In the genomic region with DNA sequence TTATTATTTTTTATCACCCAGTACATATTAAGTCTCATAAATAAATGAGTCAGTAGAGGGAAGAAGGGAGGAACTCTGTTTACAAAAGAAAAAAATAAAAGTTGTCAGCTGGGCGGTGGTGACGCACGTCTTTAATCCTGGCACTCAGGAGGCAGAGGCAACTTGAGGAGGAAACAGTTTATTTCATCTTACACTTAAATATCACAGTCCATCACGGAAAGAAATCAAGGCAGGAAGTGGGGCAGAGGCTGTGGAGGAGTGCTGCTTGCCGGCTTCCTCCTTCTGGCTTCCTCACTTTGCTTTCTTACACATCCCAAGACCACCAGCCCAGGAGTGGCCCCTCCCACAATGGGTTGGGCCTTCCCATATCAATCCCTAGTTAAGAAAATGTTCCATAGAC, we compare ENCODE assay signal across 10 mouse cellular contexts. TPM values are rescaled to one million over a fixed set of nuclear protein-coding genes. Genes with fewer than 3 reads are reported as not detected.
DNase-seq lines count a peak whose midpoint lies in the region; ATAC-seq and TF ChIP-seq lines count a peak whose summit lies in the region.
"Had no signal": no experiment of that assay in that cellular context is flagged by ENCODE, and none has a peak within 500 bp of the region (broad histone marks: within the 10 kb centered on the region; RNA-seq: fewer than 3 reads in every experiment).

No protein-coding gene starts in this region.

- H3K4me2 ChIP-seq in lung, embryonic 14.5 days = 0 out of 2 replicates have a peak overlapping the region, but pooled peaks have one; percentile 12
- H3K4me2 ChIP-seq in hindbrain, embryonic 16.5 days (ENCODE audit: low read length) = no peak overlapping the region
- H3K4me2 ChIP-seq: limb, embryonic 13.5 days had no signal

- WGBS in heart, adult 2 months = 31% methylated on average over 5 of the region's 5 CpGs
- 17% methylated on average over 5 of the region's 5 CpGs for WGBS in lung, embryonic 14.5 days
- WGBS in lung, adult 2 months = 27% methylated on average over 5 of the region's 5 CpGs
- WGBS in hindbrain, embryonic 16.5 days = 70% methylated on average over 5 of the region's 5 CpGs
- 10% methylated on average over 5 of the region's 5 CpGs for WGBS in small intestine, adult 2 months

- H3K9ac ChIP-seq in heart, adult 2 months (ENCODE audit: low read depth, low read length) = no peak overlapping the region
- no peak overlapping the region for H3K9ac ChIP-seq in lung, embryonic 14.5 days
- no peak overlapping the region for H3K9ac ChIP-seq in hindbrain, embryonic 16.5 days (ENCODE audit: low read depth, low read length)
- H3K9ac ChIP-seq: limb, embryonic 13.5 days had no signal

- no peak overlapping the region for H3K4me3 ChIP-seq in heart, adult 2 months
- H3K4me3 ChIP-seq in lung, embryonic 14.5 days (ENCODE audit: low read depth, low read length) = no peak overlapping the region
- no peak overlapping the region for H3K4me3 ChIP-seq in lung, adult 2 months (replicated peaks; ENCODE audit: extremely low read depth, low read depth, low read length)
- no peak overlapping the region for H3K4me3 ChIP-seq in hindbrain, embryonic 16.5 days (ENCODE audit: low read length)
- no peak overlapping the region for H3K4me3 ChIP-seq in small intestine, adult 2 months (ENCODE audit: low read depth, low read length)
- H3K4me3 ChIP-seq: limb, embryonic 13.5 days had no signal

- no peak for TF ChIP-seq POLR2A in heart, adult 2 months (IDR thresholded peaks at IDR 0.05; ENCODE audit: insufficient read depth, low read depth, low read length)
- no peak for TF ChIP-seq POLR2A in lung, adult 2 months (IDR thresholded peaks at IDR 0.05; ENCODE audit: borderline replicate concordance, extremely low read depth, low read depth, low read length)
- TF ChIP-seq POLR2A in small intestine, adult 2 months (IDR thresholded peaks at IDR 0.05; ENCODE audit: low read depth, low read length) = no peak

- intact Hi-C loops in heart, adult 2 months (cut with DNase I) = no loop called here
- intact Hi-C loops in heart, postnatal 25 days (cut with DNase I) = no loop called here

- DNase-seq in heart, adult 2 months = no peak
- no peak for DNase-seq in heart, postnatal 25 days (ENCODE audit: low spot score)
- DNase-seq in lung, embryonic 14.5 days = peak; percentile 68
- DNase-seq in lung, adult 2 months = no peak
- no peak for DNase-seq in yolk sac, embryonic 10.5 days (ENCODE audit: low spot score)
- no peak for DNase-seq in left cerebral cortex, adult 9 months (ENCODE audit: low spot score in 2 of 2)

- peak; percentile 73 for ATAC-seq in lung, embryonic 14.5 days (ENCODE audit: insufficient read depth)
- no peak for ATAC-seq in hindbrain, embryonic 16.5 days

- H3K79me2 ChIP-seq in heart, adult 2 months (replicated peaks; ENCODE audit: control insufficient read depth, insufficient read depth, low read length) = no peaks in the 10 kb centered on the region

- peaks cover 2% of the 10 kb centered on the region; the same call in 1 of the 2 replicates for H3K4me1 ChIP-seq in heart, adult 2 months (ENCODE audit: control insufficient read depth, insufficient read depth, low read length)
- H3K4me1 ChIP-seq in lung, embryonic 14.5 days (ENCODE audit: insufficient read depth) = peaks cover 4% of the 10 kb centered on the region; the same call in 1 of the 2 replicates
- peaks cover 9% of the 10 kb centered on the region for H3K4me1 ChIP-seq in lung, adult 2 months (ENCODE audit: control insufficient read depth, insufficient read depth, low read length)
- H3K4me1 ChIP-seq in hindbrain, embryonic 16.5 days (ENCODE audit: control insufficient read depth, insufficient read depth, low read depth, low read length) = no peaks in the 10 kb centered on the region; the same call in 1 of the 2 replicates
- H3K4me1 ChIP-seq in small intestine, adult 2 months (ENCODE audit: control insufficient read depth, insufficient read depth, insufficient read length, low read length) = peaks cover 21% of the 10 kb centered on the region
- H3K4me1 ChIP-seq: limb, embryonic 13.5 days had no signal

- no peaks in the 10 kb centered on the region for H3K27me3 ChIP-seq in heart, adult 2 months (ENCODE audit: control insufficient read depth, insufficient read depth, low read length)
- H3K27me3 ChIP-seq in lung, embryonic 14.5 days (ENCODE audit: insufficient read depth, low read length) = no peaks in the 10 kb centered on the region
- H3K27me3 ChIP-seq in hindbrain, embryonic 16.5 days (replicated peaks; ENCODE audit: control insufficient read depth, insufficient read depth, low read length) = no peaks in the 10 kb centered on the region
- no peaks in the 10 kb centered on the region for H3K27me3 ChIP-seq in small intestine, adult 2 months (ENCODE audit: control insufficient read depth, insufficient read depth, low read length)
- H3K27me3 ChIP-seq: limb, embryonic 13.5 days had no signal

- 0 out of 2 replicates have a peak overlapping the region, but pooled peaks have one; percentile 5 for H3K27ac ChIP-seq in heart, adult 2 months
- peak overlapping the region; percentile 54; the same call in 1 of the 2 replicates for H3K27ac ChIP-seq in lung, embryonic 14.5 days (ENCODE audit: low read depth)
- H3K27ac ChIP-seq in hindbrain, embryonic 16.5 days (ENCODE audit: low read depth, low read length) = peak overlapping the region; percentile 26; the same call in 1 of the 2 replicates
- peak overlapping the region; percentile 74 for H3K27ac ChIP-seq in small intestine, adult 2 months (ENCODE audit: insufficient read depth, low read depth, low read length)
- H3K27ac ChIP-seq: limb, embryonic 13.5 days had no signal

- H3K9me3 ChIP-seq in lung, embryonic 14.5 days (ENCODE audit: low read depth, low read length) = no peaks in the 10 kb centered on the region
- H3K9me3 ChIP-seq in hindbrain, embryonic 16.5 days (ENCODE audit: control insufficient read depth, low read length) = no peaks in the 10 kb centered on the region
- H3K9me3 ChIP-seq: limb, embryonic 13.5 days had no signal

- no peak for TF ChIP-seq EP300 in heart, adult 2 months (IDR thresholded peaks at IDR 0.05; ENCODE audit: insufficient read depth, low read depth, low read length)

- no peaks in the 10 kb centered on the region for H3K36me3 ChIP-seq in heart, adult 2 months (ENCODE audit: control insufficient read depth, insufficient read depth, low read length)
- H3K36me3 ChIP-seq in lung, embryonic 14.5 days (ENCODE audit: insufficient read depth) = no peaks in the 10 kb centered on the region
- no peaks in the 10 kb centered on the region for H3K36me3 ChIP-seq in hindbrain, embryonic 16.5 days (ENCODE audit: control insufficient read depth, insufficient read depth, low read length)
- H3K36me3 ChIP-seq in small intestine, adult 2 months (ENCODE audit: control insufficient read depth, insufficient read depth, low read length) = no peaks in the 10 kb centered on the region
- H3K36me3 ChIP-seq: limb, embryonic 13.5 days had no signal

- no peak for TF ChIP-seq CTCF in heart, adult 2 months (IDR thresholded peaks at IDR 0.05)
- TF ChIP-seq CTCF in lung, embryonic 14.5 days (IDR thresholded peaks at IDR 0.05; ENCODE audit: low read depth) = no peak
- no peak for TF ChIP-seq CTCF in lung, adult 2 months (IDR thresholded peaks at IDR 0.05; ENCODE audit: insufficient read depth, low read length)
- no peak for TF ChIP-seq CTCF in small intestine, adult 2 months (IDR thresholded peaks at IDR 0.05; ENCODE audit: extremely low read depth, insufficient read length, insufficient replicate concordance, low read depth, low read length)

RNA-seq across cellular contexts. Expression of gene Calr4, which starts 8.2 kb away (rescaled TPM):
- not detected for total RNA-seq in heart, adult 2 months (2021)
- 0.15 TPM in 1 of 2 replicates, not detected in the other for polyA plus RNA-seq in heart, adult 2 months (2012; rRNA removed)
- under 1 TPM in 1 of 2 experiments, not detected in 1; 0.59 TPM for total RNA-seq in heart, postnatal 25 days (2021)
- polyA plus RNA-seq in lung, embryonic 14.5 days (2014; fragmentation: Nextera tagmentation; extraction: Ambion mirVana) = not detected in 2 replicates
- polyA plus RNA-seq in lung, adult 2 months (2012; rRNA removed) = 0.18 TPM in 1 of 2 replicates, not detected in the other
- 1.5 and 1.7 TPM in 2 replicates for polyA plus RNA-seq in hindbrain, embryonic 16.5 days (2015; fragmentation: Nextera tagmentation; extraction: Ambion mirVana)
- not detected in 2 replicates for polyA plus RNA-seq in small intestine, adult 2 months (2012; rRNA removed)
- total RNA-seq: common myeloid progenitor, adult 5-6 weeks had no signal
- polyA plus RNA-seq: limb, embryonic 13.5 days had no signal

RNA-seq across cellular contexts. Expression of gene Osbpl9, which starts 24.0 kb away (rescaled TPM):
- total RNA-seq in heart, adult 2 months (2021) = 100 to 1,000 TPM in 1 of 2 experiments, 10 to 100 TPM in 1; 91.6 to 102 TPM
- polyA plus RNA-seq in heart, adult 2 months (2012; rRNA removed) = 92.3 and 142 TPM in 2 replicates
- total RNA-seq in heart, postnatal 25 days (2021) = 100 to 1,000 TPM; 104 to 105 TPM
- polyA plus RNA-seq in lung, embryonic 14.5 days (2014; fragmentation: Nextera tagmentation; extraction: Ambion mirVana) = 59.4 and 60.0 TPM in 2 replicates
- polyA plus RNA-seq in lung, adult 2 months (2012; rRNA removed) = 117 and 167 TPM in 2 replicates
- 72.2 and 75.8 TPM in 2 replicates for polyA plus RNA-seq in hindbrain, embryonic 16.5 days (2015; fragmentation: Nextera tagmentation; extraction: Ambion mirVana)
- 24.3 and 29.5 TPM in 2 replicates for polyA plus RNA-seq in small intestine, adult 2 months (2012; rRNA removed)

RNA-seq across cellular contexts. Expression of gene Eps15, which starts 54.0 kb away (rescaled TPM):
- total RNA-seq in heart, adult 2 months (2021) = 10 to 100 TPM; 43.1 to 46.8 TPM
- 9.9 and 19.3 TPM in 2 replicates for polyA plus RNA-seq in heart, adult 2 months (2012; rRNA removed)
- total RNA-seq in heart, postnatal 25 days (2021) = 10 to 100 TPM; 42.6 to 47.6 TPM
- polyA plus RNA-seq in lung, embryonic 14.5 days (2014; fragmentation: Nextera tagmentation; extraction: Ambion mirVana) = 49.3 and 52.0 TPM in 2 replicates
- 11.0 and 18.9 TPM in 2 replicates for polyA plus RNA-seq in lung, adult 2 months (2012; rRNA removed)
- 65.5 and 72.2 TPM in 2 replicates for polyA plus RNA-seq in hindbrain, embryonic 16.5 days (2015; fragmentation: Nextera tagmentation; extraction: Ambion mirVana)
- polyA plus RNA-seq in small intestine, adult 2 months (2012; rRNA removed) = 1.5 and 2.6 TPM in 2 replicates

Comparison
In these comparisons a context has a peak if more than half of its experiments do, and no peak if none do; other contexts are left out.
1. H3K27ac ChIP-seq: peak in every context shown above with its lines; median percentile 74 in small intestine, adult 2 months; 54 in lung, embryonic 14.5 days; 26 in hindbrain, embryonic 16.5 days; 5 in heart, adult 2 months.